Mouse (Mus musculus) cerebellum, postnatal 25 days (tissue): ENCODE data around the gene Rps25.
"Not testable (repeated sequence)": the region's sequence is repeated elsewhere in the genome, so short reads cannot be mapped to it uniquely, and the experiment has no call there.

Source experiments
- DNase-seq, 2 experiments: peaks; one replicate each; pipeline ENCODE4 v3.0.0; 2021; ENCODE audit warnings: mixed read lengths in 2 of 2

Rps25 gene

DNA sequence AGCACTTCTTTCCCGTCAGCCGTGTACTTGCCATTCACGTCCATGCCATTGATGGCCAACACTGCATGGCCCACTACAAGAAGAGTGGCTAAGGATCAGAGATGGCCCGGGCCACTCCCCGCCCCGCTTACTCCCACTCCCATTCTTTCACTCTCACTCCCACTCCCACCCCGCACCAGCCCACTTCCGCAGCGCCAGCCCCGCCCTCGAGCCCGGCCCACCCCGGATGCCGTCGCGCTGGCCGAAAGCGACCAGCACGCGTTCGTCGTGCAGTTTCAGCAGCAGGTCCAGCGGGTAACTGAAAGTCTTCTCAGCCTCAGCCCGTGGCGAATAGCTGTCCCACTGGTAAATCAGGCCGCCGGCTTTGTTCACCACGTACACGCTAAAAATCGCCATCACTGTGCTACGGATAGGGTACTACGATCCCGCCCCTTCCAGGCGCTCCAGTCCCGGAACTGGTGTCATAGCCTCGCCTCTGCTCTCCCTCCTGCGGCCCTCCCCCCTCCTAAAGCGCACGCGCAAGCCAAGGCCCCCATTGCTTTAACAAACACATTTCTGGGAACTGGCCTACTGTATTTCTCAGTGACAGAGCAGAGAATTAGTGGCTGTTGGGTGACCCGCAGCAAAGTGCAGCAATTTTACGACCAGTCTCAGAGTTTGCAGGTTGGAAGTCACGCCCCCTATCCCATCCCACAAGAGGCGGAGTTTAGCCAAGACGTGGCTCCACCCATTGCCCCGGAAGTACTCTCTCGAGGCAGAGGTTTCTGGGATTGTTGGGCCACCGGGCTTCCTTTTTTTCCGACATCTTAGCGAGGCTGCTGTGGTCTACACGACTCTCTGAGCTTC lies at the start of gene Rps25, which contains the start of gene Trappc4:
Gene Rps25 (plus strand): TSS at position 234 of the 846 bp plus-strand sequence.
Gene Trappc4 (minus strand): TSS at position 695 of the 846 bp plus-strand sequence.
- peak; percentile 93 to 94 for DNase-seq

DNA sequence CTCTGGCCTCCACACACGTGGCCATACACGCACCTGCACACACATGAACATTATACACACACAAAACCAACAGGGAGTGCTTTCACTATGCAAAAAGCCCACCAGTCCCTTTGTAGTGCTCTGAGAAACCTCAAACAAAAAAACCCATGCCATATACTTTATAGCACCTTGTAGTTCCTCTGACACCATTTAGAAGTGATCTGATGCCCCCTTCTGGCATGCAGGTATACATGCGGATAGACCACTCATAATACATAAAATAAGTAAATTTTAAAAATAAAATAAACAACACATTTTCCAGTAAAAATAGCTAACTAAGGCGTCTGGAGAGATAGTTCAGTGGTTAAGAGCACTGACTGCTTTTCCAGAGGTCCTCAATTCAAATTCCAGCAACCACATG lies 49.7 kb upstream of the Rps25 start:
- no peak for DNase-seq

DNA sequence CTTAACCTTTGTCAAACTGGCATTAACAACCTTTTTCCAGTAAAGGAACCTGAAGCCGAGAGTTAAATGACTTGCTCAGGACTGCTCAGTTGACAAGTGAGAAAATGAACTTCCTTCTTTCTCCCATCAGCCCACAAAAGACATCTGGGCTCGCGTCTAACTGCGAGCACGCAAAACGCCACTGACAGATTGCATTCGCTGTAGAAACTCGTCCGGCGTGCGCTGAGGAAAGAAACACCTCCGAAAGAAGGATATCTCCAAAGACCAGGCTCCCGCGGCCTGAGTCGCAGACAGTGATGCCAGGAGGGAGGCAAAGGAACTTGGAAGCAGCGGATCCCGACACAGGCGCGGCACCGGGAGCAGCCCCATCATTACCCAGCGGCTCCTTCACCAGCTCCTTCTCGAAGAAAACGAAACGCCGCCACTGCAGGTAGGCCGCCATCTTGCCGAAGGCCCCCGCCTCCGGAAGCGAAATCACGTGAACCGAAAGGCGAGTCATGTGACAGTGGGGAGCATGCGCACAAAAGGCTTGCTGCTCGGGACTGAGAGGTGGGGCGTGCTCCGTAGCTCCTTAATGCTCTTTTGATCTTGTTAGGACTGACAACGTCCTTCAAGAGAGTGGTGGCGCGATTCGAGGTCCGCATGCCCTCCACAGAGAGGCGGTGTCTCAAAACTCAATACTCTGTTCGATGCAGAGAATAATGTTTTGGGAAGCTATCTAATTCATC lies 45.6 kb upstream of the Rps25 start, which contains the start of gene Vps11:
Gene Vps11 (minus strand): TSS at position 481 of the 728 bp plus-strand sequence.
- DNase-seq = peak; percentile 94 to 97

DNA sequence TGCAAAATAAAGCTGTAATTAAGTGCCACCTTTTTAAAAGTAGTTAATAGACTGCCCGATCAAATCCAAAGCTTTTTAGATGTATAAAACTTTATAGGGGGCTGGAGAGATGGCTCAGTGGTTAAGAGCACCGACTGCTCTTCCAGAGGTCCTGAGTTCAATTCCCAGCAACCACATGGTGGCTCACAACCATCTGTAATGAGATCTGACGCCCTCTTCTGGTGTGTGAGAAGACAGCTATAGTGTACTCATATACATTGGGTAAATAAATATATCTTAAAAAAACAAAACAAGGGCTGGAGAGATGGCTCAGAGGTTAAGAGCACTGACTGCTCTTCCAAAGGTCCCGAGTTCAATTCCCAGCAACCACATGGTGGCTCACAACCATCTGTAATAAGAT lies 45.0 kb upstream of the Rps25 start:
- DNase-seq = not testable (repeated sequence)

DNA sequence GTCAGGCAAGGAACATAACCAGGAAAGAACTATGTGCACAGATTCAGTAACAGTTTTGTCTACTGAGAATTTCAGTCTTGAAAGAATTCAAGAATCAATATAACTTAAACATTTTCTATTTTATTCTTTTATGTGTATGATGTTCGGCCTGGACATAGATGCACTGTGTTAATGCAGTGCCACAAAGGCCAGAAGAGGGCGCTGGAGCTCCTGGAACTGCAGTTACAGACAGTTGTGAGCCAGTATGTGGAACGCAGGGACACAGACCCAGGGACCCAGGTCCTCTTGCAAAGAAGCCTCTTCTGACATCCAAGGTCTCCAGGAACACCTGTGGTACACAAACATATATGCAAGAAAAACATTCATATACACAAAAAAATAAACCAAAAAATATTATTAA lies 42.5 kb upstream of the Rps25 start:
- DNase-seq = no peak

DNA sequence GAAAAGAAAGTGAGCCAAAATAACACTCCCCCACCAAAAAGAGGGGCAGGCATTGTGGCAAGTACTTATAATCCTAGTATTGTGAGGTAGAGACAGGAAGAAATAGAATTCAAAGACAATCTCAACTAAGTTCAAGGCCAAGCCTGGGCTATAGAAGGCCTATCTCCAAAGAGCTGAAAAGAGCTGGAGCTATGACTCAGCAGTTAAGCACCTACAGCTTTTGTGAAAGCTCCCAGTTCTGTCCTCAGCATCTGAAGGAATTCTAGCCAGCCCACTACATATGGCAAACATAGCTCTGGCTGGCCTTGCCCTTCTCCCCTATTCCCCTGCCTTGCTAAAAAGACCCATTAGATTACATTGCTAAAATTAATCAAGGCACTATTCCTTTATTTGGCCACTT lies 33.6 kb upstream of the Rps25 start:
- DNase-seq = no peak

DNA sequence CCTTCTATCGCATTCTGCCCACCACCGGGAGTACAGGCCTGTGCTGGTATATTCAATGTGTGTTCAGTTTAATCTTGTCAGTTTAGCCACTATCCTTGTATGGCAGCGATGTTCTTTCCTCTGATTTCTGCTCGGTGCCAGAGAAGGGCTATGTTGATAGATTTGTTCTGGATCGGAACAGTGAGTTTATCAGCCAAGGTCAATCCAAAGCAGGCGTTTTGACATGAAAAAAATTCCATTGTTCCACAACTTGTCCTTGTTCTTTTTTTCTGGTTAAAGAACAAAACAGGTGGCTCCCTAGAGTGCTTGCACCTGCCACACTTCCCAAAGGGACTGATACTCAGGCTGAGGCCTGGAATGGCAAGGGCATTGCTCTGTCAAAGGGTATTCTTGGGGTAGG lies 30.8 kb upstream of the Rps25 start:
- DNase-seq = no peak

DNA sequence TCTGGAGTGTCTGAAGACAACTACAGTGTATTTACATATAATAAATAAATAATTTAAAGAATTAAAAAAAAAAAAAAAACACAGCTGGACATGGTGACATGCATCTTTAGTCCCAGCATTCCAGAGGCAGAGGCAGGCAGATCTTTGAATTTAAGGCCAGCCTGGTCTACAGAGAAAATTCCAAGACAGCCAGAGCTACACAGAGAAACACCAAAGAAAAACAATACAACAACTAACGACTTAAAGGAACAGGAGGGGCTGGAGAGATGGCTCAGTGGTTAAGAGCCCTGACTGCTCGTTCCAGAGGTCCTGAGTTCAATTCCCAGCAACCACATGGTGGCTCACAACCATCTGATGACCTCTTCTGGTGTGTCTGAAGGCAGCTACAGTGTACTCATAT lies 29.6 kb upstream of the Rps25 start:
- not testable (repeated sequence) for DNase-seq

DNA sequence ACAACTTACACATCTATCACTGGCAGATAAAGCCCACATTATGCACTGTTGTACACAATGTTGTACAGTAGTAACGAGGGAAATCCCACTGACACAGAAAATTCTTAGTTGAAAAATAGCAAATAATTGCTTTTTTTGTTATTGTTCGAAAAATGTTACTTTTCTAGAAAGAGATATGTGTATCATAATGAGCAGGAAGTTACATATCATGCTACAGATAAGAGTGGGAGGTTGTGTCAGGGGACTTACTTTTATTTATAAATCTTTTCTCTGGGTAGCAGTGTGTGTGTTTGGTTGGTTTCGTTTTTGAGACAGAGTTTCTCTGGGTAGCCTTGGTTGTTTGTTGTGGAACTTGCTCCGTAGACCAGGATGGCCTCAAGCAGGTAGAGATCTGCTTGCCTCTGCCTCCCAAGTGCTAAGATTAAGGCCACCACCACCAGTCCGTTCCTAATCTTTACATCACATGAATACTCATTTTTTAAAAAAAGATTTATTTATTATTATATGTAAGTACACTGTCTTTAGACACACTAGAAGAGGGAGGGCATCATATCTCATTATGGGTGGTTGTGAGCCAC lies 28.7 kb upstream of the Rps25 start:
- no peak for DNase-seq

DNA sequence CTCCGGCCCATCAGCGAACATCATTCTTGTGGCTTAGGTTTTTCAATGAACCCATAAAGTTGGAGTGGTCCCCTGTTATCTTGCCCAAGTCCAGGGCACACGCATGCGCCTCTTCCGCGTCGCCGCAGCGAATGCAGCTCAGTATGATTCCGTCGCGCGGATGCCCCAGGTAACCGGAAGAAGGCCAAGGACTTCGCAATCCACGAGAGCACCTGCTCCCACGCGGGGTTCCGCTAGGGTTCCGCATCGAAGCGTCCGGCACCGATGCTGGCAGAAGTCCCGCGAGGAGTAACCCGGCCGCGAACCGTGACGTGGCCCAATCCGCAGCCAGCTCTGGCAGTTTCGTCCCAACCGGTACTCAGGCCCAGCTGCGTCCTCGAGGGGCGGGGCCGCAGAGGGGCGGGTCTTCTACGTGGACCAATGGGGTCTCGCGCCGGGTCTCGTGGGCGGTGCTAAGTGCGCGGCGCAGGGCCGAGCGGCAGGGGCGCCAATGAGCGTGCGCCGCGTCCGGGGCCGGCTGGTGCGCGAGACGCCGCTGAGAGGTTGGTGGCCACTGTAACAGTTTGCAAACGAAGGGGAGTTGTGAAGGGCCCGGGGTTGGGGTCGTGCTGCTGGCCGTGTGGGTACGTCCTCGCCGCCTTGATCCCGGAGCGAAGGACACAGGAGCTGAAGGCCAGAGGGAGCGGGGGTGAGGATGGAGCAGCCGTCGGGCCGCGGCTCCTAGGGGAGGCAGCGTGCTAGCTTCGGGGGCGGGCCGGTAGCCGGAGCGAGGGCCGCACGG lies 27.7 kb upstream of the Rps25 start, which contains the start of gene Hyou1:
Gene Hyou1 (plus strand): TSS at position 437 of the 781 bp plus-strand sequence.
- DNase-seq = peak; percentile 100

DNA sequence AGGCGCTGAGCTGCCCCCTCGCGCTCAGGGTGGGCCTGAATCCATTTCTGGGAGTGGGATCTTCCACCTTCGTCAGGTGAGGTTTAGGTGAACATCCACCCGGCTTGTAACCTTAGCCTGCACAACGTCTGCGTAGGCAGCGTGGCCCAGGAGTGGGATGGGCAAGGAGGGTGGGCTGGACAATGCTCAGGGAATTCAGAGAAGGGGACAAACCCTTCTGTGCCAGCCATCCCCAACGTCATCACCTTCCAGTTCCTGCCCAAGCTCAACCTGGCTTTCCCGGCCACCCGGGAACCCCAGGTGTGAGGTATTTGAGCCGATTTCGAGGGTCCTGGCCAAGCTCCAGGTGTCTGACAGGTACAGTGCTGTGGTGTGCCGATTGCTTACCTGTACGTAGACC lies 27.1 kb upstream of the Rps25 start:
- peak in 1 of 2 experiments; percentile 57 for DNase-seq

DNA sequence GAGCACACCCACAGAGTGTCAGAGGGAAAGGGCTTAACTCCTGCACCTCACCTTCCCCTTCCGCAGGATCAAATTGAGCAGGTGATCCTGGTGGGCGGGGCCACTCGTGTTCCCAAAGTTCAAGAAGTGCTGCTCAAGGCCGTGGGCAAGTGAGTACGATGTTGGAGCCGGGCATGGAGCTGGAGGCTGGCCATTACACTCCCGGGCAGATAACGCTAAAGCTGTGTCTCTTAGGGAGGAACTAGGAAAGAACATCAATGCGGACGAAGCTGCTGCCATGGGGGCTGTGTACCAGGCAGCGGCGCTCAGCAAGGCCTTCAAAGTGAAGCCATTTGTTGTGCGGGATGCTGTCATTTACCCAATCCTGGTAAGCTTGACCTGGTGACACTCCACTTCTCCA lies 22.3 kb upstream of the Rps25 start:
- peak in 1 of 2 experiments; percentile 7 for DNase-seq

DNA sequence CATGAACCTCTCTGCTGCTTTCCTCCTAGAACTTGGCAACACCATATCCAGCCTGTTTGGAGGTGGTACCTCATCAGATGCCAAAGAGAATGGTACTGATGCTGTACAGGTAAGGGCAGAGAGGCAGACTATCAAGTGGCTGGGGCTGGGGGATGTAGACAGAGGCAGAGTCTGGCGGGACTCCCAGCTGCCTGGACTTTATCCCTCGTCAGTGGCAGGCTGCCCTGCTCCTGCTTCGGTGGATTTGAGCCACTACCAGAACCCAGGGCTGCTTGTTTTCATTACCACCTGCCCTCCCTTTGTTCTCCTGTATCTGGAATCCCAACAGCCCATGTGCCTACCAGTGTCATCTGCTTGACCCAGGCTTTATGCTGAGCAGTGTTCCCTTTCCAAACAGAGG lies 19.7 kb upstream of the Rps25 start:
- DNase-seq = peak in 1 of 2 experiments; percentile 19

DNA sequence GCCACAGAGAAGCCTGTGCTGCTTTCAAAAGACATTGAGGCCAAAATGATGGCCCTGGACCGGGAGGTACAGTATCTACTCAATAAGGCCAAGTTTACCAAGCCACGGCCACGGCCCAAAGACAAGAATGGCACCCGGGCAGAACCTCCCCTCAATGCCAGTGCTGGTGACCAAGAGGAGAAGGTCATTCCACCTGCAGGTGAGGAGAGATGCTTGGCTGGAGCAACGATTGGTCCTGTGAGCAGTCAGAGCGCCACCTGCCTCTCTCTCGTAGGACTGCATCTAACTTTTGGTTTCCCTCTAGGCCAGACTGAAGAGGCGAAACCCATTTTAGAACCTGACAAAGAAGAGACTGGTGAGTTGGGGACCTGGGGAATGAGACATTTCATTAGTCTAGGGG lies 17.7 kb upstream of the Rps25 start:
- peak; percentile 78 to 85 for DNase-seq

DNA sequence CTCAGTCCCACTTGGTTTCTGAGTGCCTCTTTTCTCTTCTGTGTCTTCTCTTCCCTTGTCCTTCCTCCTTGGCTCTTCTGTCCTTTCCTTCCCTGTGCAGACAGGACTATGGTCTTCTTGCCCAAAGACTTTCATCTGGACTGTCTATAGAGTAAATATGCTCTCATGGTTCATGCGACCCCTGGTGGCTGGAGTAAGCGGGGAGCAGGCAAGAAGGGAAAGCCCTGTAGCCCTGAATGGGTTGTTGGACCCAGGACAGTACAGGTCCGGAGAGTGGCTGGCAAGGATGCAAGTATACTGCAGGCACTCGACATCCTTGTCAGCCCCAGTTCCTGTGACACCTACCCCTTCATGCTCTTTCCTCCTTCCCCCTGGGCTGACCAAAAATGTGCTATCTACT lies 15.5 kb upstream of the Rps25 start:
- peak; percentile 71 to 88 for DNase-seq

DNA sequence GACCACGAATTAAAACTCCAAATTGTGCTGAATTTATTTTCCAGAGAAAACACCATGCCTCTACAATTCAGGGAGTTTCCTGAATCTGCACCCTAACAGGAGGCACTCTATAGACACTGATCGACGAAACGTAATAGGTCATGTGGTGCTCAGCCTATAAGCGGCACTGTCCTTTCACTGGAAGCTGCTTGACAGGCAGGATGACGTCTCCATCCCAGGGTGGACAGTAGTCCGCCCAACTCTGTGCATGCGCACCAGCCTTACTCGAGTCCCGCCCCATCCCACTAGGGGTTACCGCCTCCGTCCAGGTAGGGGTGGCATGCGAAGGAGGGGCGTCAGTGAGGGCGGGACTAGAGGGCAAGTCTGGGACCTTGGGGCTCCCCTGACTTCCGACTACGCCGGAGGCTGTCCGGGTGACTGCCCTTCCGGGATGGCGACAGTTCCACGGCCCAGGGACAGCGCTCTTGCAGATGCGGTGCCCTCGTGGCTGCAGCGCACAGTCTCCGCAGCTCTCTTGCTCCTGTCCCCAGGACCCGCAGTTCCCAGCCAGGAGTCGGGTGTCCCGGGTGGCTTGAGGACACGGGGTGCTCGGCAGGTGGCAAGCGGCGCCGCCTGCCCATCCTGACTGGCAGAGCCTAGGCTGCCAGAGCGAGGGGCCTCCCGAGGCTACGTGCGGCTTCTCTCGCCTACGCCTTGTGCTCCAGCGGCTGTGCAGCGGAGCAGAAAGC lies 10.1 kb upstream of the Rps25 start, which contains the start of gene Slc37a4:
Gene Slc37a4 (plus strand): TSS at position 169 of the 728 bp plus-strand sequence.
- peak; percentile 95 to 97 for DNase-seq

DNA sequence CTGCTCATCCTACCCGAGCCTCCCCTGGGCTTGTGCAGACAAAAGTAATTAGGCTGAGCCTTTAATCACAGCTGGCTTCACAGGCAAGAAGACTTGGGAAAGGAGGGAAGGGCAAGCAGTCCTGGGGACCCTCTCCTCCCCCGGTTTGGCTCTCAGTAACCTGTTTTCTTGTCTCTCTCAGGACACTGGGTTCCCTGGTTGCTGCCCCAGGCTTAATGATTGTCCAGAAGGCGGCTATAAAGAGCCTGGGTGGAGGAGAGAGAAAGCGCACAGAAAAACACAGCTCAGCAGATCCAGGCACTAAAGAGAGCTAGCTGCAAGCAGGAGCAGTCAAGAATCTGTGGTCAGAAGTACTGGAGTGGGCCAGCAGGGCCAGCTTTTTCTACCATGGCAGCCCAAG lies 8.9 kb upstream of the Rps25 start:
- no peak for DNase-seq

DNA sequence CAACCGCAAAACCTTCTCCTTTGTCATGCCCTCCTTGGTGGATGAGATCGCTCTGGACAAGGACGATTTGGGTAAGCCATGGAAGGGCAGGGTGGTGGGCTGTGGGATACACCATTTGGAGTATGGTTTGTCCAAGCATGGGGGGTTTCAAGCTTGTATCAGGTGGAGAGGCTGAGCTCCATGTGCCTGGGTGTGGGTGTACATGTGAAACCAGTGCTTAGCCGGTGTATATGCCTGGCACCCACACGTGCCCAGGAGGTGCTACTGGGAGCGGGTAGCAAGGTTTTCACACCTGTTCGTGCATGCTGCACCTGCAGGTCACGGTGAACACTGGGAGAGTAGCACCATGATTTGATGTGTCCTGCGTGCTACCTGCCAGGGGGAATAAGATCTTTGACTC lies 8.4 kb upstream of the Rps25 start:
- DNase-seq = no peak

DNA sequence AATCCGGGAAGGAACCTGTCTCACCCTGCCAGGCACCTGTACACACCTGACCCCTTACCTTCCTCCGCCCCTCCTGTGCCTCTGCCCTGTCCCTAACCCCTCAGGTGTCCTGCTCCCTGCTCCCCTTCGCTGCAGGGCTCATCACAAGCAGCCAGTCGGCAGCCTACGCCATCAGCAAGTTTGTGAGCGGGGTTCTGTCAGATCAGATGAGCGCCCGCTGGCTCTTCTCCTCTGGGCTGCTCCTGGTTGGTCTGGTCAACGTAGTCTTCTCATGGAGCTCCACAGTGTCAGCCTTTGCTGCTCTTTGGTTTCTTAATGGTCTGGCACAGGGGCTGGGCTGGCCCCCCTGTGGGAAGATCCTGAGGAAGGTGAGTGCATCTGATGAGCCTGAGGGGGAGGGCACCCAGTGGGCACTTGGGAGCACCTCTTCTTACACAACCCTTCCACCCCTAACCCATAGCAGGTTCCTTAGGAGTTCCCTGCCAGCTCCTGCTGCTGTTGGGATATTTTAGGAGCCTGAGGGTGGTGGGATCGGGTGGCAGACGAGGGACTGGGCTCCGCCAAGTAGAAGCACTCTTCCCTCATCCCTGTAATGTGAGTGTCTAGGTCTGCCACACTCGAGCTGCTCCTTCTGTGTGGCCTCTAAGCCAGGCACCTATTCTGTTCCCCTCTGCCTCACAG lies 7.7 kb upstream of the Rps25 start:
- peak in 1 of 2 experiments; percentile 21 for DNase-seq

DNA sequence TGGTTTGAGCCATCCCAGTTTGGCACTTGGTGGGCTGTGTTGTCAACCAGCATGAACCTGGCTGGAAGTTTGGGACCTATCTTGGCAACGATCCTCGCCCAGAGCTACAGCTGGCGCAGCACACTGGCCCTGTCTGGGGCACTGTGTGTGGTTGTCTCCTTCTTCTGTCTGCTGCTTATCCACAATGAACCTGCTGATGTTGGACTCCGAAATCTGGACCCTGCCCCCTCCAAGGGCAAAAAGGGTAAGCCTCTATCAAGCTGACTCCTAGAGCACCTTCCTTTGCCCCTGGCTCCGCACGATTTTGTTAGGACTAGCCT lies 7.2 kb upstream of the Rps25 start:
- no peak for DNase-seq

DNA sequence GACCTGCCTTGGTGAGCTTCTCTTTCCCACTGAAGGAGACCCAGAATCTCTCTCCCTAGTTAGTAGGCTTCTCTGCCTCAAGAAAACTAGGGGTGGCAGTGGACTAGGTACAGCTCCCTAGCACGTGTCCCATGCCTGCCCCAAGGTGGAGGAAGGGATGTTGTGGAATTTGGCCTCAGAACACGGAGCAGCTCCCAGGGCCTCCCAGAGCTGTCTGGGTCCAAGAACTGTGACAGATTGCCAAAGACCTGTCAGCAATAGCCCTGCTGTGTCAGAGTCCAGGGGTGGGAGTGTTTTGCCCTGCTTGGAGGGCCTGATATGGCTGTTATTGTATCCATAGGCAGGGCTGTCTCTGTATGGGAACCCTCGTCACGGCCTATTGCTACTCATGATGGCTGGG lies 5.9 kb upstream of the Rps25 start:
- no peak for DNase-seq
